Mouse (Mus musculus) testis, postnatal 14 days (tissue): Measurements from ENCODE around the gene Olfr1222.
"Not testable (repeated sequence)": the region's sequence is repeated elsewhere in the genome, so short reads cannot be mapped to it uniquely, and the experiment has no call there.

ENCODE experiments used
- DNase-seq: peaks from one replicate; pipeline ENCODE4 v3.0.0; 2021; ENCODE audit warnings: low spot score

The Olfr1222 gene

DNA sequence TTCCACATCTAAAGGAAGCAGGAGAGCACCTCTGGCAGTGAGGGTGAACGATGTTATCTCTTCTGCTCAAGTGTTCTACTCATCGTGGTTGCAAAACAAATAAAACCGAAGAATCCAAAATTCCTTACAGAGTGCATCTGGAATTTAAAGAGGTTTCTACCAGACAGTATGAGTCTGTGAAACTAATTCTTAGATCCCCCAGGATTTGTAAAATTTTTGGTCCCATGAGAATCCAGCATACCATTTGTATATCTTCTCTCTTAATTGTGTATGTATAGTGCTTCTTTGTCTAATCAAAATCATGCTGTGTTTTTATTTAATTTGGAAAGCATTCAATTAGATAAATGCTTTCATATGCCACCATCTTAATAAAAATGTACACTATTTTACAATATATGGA, at the start of gene Olfr1222:
Gene Olfr1222 (minus strand): TSS at position 101 of the 400 bp plus-strand sequence.
- no peak for DNase-seq

DNA sequence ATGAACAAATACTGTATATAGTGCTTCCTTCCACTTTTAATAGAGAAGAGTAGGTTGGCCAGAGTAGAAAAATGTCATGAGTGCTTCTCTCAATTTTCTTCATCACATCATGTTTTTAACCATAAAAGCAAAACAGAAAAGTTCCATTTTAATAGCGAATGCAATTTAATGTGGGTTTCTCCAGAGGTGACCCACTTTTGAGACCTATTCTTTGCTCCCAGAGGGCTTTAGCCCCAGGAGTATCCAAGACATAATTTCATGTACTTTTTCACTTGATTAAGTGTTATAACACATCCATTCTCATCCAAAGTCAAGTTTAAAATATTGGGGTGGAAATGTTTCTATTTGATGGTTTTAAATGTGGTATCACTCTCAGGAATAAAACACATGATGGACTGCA, 41.7 kb upstream of the Olfr1222 start, which contains the start of gene Olfr1225:
Gene Olfr1225 (minus strand): TSS at position 101 of the 400 bp plus-strand sequence.
- no peak for DNase-seq

DNA sequence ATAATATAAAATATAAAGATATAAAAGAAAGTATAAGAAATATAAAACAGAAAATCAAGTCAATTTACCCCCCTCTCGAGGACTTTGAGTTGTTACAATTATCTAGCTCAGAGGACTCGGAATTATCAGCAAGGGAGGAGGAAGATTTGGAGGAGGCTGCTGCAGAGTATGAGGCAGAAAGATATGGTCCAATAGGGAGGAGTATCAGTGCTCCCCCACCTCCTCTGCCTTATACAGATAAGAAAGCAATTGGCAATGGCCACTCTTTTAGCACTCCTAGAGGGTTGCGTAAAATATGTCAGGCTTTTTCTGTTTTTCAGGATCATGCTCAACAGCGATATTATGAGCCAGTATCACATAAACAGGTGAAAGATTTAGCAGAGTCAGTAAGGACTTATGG, 31.9 kb upstream of the Olfr1222 start:
- not testable (repeated sequence) for DNase-seq

DNA sequence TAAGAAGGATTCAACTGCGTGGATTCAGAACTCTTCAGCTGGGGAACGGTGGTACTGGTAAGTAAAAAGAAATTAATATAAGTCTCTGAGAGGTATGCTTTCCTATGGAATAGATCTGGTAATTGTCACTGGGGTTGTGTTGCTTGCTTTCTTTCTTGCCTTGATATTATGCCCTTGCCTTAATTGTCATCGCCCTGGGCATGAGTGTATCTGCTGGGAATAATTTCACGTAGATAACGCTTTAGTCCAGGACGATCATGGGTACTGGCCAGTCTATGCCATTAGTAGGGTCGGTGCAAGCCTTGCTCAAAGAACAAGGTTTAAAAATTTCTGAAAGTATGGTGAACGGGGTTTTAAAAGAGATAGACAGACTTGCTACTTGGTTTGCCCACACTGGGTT, 31.1 kb upstream of the Olfr1222 start, which contains the start of gene Olfr1224-ps1:
Gene Olfr1224-ps1 (minus strand): TSS at position 101 of the 400 bp plus-strand sequence.
- not testable (repeated sequence) for DNase-seq

DNA sequence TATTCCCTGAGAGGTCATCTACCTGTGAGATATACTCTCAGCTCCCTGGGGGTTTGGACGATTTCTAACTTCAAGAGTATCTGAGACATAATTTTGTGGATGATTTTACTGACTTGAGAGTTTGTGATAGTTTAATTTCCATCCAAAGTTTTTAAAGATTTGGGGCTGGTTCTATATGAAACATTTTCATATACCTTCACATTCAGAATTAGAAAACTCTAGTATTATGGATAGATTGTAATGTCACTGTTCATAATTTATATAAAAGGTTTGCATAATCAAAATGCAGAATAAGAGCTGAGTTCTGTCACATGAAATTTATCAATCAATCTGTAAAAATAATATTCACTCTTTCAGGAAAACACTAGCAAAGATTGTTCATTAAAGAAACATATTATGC, 18.6 kb upstream of the Olfr1222 start, which contains the start of gene Olfr1223:
Gene Olfr1223 (minus strand): TSS at position 101 of the 400 bp plus-strand sequence.
- no peak for DNase-seq

DNA sequence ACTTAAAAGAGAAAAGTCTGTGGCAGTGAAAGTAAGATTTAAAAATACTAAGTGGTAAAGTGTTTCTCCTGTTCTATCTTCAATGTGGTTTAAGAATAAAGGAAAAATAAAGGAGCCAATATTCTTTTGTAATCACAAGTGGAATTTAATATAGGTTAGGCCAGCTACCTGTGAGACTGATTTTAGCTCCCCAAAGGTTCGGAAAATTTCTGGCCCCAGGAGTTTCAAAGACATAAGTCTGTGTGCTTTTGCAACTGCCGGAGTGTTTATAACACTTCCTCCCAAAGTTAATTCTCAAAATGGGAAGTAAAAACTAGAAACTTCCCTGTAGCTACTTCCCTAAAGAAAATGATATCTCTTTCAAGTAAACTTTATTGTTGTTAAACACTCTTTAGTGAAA, 15.7 kb downstream of the Olfr1222 start, which contains the start of gene Olfr1221:
Gene Olfr1221 (minus strand): TSS at position 101 of the 400 bp plus-strand sequence.
- no peak for DNase-seq

DNA sequence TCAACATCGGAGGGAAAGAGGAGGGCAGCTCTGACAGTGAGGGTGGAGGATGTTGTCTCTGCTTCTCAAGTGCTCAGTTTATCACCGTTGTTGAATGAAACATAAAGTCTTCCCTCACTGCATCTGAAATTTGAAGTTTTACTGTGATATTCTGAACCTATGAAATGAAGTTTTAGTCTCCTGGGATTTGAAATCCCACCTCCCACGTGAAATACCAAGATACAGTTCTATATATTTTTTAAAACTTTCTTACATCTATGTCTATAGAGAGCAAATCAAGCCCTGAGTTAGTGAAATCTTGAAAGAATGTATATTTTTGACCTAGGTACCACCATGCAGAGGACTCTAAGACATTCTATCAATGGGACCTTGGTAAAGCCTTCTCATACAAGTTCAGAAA, 26.1 kb downstream of the Olfr1222 start, which contains the start of gene Olfr1220:
Gene Olfr1220 (minus strand): TSS at position 101 of the 400 bp plus-strand sequence.
- no peak for DNase-seq

DNA sequence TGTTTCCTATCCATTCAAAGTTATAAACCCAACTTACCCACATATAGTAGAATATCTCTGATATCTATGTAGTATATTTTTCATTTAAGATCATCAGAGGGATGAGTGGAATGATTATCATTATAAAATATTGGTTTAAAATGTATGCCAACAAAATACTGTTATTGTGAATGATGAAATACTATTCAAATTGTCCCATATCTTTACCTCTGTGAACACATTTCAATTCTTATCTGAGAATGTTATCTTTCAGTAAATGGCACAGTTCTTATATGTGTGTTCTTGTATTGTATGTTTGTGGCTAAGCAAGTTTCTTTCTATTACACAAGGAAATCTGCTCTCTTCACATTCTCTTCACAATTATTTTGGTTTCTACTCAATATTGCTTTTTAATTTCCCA, 27.2 kb downstream of the Olfr1222 start:
- DNase-seq: no peak

DNA sequence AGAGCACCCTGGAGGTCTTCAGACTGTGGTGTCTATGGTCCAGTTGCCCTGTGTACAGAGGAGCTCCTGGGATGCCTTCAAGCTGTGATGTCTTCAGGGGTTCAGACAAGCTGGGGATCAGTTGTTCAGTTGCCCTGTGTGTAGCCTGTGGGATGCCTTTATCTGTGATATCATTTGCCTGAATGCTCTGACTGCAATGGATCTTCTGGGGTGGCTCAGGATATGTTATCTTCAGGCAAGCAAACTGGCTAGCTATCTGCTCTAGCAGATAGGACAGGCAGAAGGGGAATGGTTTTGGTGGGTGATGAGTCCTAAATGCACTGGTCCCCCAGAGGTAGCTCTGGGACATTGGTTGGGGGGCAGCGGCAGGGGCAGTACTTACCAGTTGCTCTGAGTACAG, 39.0 kb downstream of the Olfr1222 start:
- DNase-seq: no peak

DNA sequence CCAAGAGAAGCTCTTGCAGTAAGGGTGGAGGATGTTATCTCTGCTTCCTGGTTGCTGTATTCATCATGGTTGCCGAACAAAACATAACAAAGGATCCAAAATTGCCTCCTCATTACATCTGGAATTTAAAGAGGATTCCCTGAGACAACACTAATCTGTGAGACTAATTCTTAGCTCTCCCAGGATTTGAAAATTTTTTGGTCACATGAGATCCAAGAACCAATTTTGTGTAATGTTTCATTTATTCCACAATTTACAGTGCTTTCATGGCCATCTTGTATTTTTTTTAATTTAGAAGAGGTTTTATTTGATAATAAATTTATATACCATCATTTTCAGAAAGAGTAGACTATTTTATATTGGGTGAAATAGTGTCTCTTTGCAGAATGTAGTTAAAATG, 49.4 kb downstream of the Olfr1222 start, which contains the start of gene Olfr1219:
Gene Olfr1219 (minus strand): TSS at position 101 of the 400 bp plus-strand sequence.
- DNase-seq: no peak

DNA sequence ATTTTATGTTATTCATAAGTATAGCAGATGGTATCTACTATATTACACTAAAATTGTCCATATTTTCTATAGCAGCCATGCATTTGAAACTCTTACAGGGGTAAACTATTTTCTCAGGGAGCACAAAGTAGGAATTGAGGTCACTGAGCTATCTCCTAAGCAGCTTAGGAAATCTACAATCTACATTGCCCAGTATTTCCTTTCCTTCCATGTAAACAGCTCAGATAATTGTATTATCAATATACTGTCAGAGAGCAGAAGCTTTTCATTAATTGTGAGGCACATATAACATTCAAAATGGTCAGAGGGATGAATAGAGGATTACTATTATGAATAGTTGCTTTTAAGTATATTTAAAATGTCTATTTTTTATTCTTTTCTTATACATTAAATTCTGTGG, 51.4 kb downstream of the Olfr1222 start:
- DNase-seq: no peak
